Mouse (Mus musculus) naive thymus-derived CD4-positive, alpha-beta T cell, adult 5 months (primary cell): ENCODE results near the gene Pdxp. TPM values are rescaled to one million over a fixed set of nuclear protein-coding genes. Genes with fewer than 3 reads are reported as not detected.

Experiments used
- polyA plus RNA-seq: library from polyadenylated mRNA; unstranded; fragments of 100-300 nt; shearing (Covaris generic); gene quantifications from one replicate; pipeline ENCODE4 v1.2.1, GENCODE M21; 2017

Gene Pdxp
- 10.2 TPM for polyA plus RNA-seq

DNA sequence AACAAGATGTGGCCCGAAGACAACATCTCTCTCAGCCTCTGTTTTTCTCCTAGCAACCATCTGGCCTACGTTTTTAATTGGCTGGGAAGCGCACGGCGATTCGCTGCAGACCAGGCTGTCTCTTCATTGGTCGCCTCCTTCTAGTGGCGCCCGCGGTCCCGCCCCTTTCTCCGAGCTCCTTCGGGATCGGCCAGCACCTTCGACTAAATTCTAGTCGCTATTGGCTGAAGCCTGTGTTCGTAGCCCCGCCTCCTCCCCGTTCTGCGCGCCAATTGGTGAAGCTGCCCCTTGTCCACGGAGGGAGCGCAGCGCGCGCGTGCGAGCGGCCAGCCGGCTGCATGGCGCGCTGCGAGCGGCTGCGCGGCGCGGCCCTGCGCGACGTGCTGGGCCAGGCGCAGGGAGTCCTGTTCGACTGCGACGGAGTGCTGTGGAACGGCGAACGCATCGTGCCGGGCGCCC lies at the start of gene Pdxp:
Pdxp (plus strand) TSS at position 288 of the 459 bp plus-strand sequence.

DNA sequence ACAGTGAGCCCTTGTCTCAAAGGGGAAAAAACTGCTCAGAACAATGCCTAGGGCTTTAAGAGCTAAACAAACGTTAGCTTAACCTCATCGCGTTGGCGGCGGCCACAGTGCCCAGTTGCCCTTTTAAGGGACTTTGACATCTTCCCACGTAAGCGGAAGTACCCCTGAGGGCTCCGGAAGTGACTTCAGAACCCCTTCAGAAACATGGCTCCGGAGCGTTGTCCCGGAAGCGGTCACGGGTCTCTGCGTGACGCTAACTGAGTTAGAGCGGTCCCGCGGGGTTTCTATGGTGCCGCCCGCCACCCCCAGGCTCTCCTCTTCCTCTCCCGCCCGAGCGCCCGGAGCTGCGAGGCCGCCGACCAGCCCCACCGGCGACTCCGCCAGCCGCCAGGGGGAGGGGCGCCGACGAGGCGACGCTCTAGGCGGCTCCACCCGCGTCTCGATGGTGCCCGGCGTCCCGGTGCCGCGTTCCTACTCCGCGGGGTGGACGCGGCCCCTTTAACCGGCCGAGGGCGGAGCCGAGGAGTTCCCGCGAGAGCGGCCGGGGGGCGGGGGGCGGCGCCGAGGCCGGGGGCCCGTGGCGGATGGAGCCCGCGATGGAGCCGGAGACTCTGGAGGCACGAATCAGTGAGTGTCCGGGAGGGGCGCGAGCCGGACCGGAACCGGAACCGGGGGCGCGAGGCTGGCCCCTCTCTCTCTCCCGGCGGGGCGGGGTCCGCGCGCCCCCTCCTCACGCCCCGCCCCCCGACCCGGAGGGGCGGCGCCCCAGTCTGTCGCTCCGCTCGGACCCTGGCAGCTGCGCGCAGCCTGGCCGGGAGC lies 36.5 kb upstream of the Pdxp start, which contains the start of gene Gga1:
Gga1 (plus strand) TSS at position 200 of the 819 bp plus-strand sequence.

DNA sequence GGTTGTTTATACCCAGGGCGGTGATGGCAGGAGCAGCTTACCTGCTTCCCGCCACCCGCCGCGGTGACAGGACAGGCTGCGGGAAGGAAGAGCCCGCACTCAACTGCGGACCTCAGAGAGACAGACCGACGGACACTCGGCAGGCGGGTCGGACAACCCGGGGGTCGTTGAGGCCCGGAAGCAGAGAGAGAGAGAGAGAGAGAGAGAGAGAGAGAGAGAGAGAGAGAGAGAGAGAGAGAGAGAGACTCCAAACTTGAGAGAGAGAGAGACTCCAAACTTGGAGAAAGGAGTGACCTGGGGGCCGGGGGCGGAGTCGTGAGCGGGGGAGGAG lies 14.3 kb upstream of the Pdxp start, which contains the start of gene Gm49510:
Gm49510 (plus strand) TSS at position 259 of the 331 bp plus-strand sequence.

DNA sequence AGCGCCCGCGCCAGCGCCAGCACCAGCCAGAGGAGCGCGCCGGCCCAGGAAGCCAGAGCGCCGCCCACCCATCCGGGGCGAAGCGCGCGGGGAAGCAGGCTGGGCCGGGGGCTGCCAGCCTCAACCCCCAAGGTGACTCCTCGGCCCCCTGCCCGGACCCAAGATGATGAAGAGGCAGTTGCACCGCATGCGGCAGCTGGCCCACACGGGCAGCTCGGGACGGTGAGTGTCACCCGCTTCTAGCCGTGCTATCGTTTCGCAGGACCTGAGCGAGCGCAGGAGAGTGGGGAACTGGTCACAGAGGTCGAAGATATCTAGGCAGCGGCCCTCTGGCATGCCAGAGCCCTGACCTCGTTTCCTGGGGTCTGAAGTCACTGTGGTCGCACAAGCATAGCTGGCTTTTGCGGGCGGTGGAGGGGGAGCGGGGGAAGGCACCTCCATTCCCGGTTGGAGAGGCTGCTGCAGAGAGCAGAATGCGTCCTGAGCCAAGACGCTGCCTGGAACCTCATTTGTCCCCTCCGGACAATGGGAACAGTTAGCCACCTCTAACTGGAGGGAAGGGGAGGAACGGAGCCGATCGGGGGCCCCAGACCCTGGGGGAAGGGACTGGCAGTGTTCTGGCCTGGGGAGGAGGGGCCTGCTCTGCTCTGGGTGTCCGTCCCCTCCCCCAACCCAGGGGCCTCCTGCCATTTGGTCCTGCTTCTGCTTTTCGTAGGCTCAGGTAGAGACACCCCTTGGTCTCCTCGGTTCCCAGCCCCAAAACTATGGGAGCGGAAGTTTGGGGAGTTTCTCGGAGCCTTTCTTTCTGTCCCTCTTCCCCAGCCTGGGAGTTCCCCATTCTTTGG lies 13.8 kb upstream of the Pdxp start, which contains the start of gene Sh3bp1:
Sh3bp1 (plus strand) TSS at position 29 of the 845 bp plus-strand sequence.

DNA sequence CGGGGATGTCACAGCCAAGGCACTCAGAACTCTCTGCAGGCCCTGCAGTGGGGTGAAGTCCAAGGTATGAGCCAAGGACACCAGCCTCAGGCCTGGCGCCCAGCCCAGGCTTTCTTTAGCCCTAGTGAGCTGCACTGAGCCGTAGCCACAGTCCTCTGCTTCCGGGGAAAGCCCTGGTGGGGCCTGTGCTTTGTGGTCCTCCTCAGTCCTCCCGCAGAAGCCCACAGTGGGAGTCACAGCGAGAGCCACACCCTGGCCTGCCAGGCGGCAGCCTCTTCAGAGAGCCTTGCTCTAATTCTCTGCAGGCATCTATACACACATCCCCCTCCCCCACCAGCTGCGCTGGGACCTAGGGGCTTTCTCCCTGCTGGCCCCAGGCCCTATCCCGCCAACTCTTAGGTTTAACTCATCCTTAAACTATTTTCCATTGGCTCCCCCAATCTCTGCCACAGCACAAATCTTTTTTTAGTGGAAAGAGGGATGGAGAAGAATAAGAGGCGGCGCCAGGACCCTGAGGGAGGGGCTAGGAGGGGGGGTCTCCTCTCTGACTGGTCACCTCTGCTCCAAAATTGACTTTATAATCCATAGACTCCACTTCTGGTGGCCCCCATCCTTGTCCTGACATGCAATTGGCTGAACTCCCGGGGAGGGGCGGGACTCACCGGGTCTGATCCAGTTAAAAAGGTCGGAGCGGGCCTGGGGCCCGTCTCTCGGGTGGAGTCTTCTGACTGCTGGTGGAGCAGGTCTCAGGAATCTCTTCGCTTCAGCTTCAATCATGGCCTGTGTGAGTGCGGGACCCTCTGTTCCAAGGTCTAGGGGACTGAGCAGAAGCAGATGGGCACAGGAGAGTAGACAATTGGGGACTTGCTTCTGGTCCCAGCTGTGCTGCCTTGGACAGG lies 12.6 kb downstream of the Pdxp start, which contains the start of gene Lgals1:
Lgals1 (plus strand) TSS at position 705 of the 899 bp plus-strand sequence.

DNA sequence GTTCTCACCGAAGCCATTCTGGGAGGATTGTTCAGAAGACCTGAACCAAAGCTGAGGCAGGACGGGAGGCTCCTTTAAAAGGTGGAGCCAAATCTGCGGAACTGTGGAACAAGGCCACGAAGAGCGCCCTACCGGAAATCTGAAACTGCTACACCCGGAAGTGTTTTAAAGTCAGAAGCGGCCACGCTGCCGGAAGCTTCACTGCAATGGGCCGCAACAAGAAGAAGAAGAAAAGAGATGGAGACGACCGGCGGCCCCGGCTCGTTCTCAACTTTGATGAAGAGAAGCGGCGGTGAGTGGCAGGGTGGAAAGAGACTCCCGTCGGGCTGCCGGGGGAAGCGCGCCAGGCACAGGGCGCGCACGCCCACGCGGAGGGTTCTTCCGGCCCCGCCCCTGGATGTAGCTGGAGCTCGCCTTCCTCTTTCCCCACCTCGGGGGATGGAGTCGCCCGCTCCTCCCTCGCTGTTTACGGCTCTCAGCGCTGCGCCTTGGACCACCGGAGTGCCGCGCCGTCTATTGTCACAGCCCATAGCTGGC lies 21.1 kb downstream of the Pdxp start, which contains the start of gene Nol12:
Nol12 (plus strand) TSS at position 150 of the 537 bp plus-strand sequence.

DNA sequence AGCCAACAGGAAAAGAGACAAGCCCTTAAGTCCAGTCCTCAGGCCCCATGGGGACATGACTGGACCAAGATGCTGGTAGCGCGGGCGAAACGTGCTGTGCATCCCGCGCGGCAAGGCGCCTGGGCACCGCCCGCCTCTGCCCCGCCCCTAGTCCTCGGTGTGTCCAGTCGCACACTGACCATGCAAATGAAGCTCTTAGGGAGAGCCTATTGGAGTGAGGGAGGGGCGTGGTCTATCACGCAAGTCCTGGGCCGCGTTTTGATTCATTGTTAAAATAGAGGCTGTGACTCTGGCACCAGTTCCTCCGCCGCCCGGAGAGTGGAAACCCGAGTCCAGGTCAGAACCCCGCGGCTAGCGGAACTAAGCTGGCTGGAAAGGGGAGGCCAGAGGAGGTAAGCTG lies 33.9 kb downstream of the Pdxp start, which contains the start of gene Triobp:
Triobp (plus strand) TSS at position 68 of the 400 bp plus-strand sequence.

Other genes starting within 250 kb of the Pdxp start
- gene Elfn2, start 195.1 kb upstream of the Pdxp start, polyA plus RNA-seq = not detected
- 120 TPM for gene Mfng, start 140.4 kb upstream of the Pdxp start, polyA plus RNA-seq
- gene Card10, start 110.9 kb upstream of the Pdxp start, polyA plus RNA-seq = 0.26 TPM
- gene Cdc42ep1, start 71.3 kb upstream of the Pdxp start, polyA plus RNA-seq = 0.14 TPM
- not detected for gene Lgals2, start 58.4 kb upstream of the Pdxp start, polyA plus RNA-seq
- 76.2 TPM for gene Gga1, start 36.7 kb upstream of the Pdxp start, polyA plus RNA-seq
- gene Gm49510, start 14.3 kb upstream of the Pdxp start, polyA plus RNA-seq = 1.9 TPM
- 194 TPM for gene Sh3bp1, start 14.2 kb upstream of the Pdxp start, polyA plus RNA-seq
- gene Lgals1, start 12.8 kb downstream of the Pdxp start, polyA plus RNA-seq = 102 TPM
- 31.9 TPM for gene Nol12, start 21.0 kb downstream of the Pdxp start, polyA plus RNA-seq
- gene Triobp, start 33.8 kb downstream of the Pdxp start, polyA plus RNA-seq = 51.9 TPM
- 11.4 TPM for gene H1f0, start 114.5 kb downstream of the Pdxp start, polyA plus RNA-seq
- gene Galr3, start 128.0 kb downstream of the Pdxp start, polyA plus RNA-seq = not detected
- 51.8 TPM for gene Ankrd54, start 149.0 kb downstream of the Pdxp start, polyA plus RNA-seq
- 113 TPM for gene Eif3l, start 161.3 kb downstream of the Pdxp start, polyA plus RNA-seq
- gene Micall1, start 195.0 kb downstream of the Pdxp start, polyA plus RNA-seq = 46.2 TPM
- 84.0 TPM for gene Polr2f, start 227.1 kb downstream of the Pdxp start, polyA plus RNA-seq
- gene 1700088E04Rik, start 227.3 kb downstream of the Pdxp start, polyA plus RNA-seq = 1.6 TPM